Mouse (Mus musculus) CD4-positive, CD25-positive, alpha-beta regulatory T cell, adult 4 months (primary cell): ENCODE measurements at regions not wholly inside any gene's neighbourhood (a gene's known extent, or its start where the extent isn't known, plus 50 kb on each side); places are given as distances from the start of the nearest gene placed in this dataset.
A peak's percentile ranks its signal among the peaks of the same experiment; 100 is the strongest.

Experiments used
- ATAC-seq: one replicate; pipeline ENCODE4 v1.8.0; 2017

DNA sequence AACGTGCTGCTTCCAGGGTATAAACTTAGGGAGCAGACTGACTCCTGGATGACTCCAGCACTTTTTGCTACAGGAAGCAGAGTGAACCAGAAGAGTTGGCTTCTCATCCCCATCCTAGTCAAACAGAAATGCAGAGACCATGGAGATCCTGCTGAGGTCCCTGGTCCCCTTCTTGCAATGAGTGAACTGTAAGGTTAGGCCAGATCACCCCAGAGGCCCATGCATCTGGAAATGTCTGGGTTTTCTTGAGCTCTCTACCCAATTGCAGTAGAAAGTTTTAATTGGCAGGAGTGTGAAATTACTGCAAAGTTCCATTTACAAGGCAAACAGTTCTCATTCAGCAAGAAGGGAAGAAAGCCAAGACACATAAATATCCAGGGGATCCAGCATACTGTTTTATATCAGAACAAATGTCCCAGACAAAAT, 101.8 kb downstream of the Kctd12 start:
- ATAC-seq: no peak

GRCm38 (mm10) chr14:102878572-102878971, 103.9 kb downstream of the Kctd12 start:
- no peak for ATAC-seq

- ATAC-seq: no peak
Observed at GRCm38 (mm10) chr14:102868160-102868559, 114.3 kb downstream of the Kctd12 start.

- ATAC-seq: no peak
Observed at GRCm38 (mm10) chr14:102867697-102868096, 114.7 kb downstream of the Kctd12 start.

DNA sequence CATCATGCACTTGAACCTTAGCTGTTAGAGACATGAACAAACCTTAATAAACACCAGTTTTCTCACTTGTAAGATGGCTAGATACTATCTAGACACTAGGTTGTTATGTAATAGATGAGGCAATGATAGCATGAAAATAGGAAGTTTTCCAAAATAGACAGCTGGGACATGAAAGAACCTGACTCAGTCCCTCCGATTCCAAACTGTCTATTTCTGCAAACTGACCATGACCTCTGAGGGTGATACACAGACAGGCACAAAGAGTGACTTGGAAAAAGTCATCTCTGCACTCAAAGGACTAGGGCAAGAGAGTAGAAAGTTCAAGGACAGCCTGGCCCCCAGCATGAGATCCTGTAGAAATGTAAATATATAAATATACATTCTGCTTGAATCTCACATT, 115.9 kb downstream of the Kctd12 start:
- no peak for ATAC-seq

DNA sequence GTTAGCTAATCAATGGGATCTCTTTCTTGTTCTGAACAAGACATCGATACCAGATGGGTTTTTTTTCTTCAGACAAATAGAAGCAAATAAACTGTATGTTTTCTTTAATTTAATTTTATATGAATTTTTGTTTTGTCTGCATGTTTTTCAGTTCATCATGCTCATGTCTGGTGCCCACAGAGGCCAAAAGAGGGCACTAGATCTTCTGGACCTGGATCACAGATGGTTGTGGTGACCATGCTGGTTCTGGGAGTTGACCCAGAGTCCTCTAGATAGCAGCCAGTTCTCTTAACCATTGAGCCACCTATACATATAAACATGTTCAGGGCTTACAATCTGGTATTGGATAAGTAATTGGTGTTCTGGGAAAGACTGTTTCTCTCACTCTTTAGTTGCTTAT, 120.7 kb downstream of the Kctd12 start:
- ATAC-seq: no peak

DNA sequence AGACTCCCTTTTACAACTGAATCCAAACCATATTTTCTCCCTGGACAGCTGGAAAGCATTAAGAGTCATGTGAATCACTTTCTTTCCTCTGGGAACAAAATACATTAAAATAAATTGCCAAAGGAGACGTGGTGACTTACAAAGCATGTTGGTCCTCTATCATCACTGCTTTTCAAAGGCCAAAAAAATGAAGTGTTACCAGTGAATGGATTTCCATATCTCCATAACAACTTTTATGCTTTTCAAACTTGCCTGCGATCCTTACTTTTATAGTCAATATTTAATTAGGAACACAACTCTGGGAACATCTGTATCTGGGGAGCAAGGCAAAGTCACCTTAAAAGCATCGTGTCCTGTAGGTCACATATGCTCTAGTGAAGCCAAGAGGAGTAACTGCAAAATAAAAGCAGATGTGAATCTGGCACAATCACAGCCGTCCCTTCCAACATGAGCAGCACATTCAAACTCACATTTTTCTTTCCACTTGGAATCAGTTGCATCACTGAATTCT, 123.0 kb downstream of the Kctd12 start:
- no peak for ATAC-seq

DNA sequence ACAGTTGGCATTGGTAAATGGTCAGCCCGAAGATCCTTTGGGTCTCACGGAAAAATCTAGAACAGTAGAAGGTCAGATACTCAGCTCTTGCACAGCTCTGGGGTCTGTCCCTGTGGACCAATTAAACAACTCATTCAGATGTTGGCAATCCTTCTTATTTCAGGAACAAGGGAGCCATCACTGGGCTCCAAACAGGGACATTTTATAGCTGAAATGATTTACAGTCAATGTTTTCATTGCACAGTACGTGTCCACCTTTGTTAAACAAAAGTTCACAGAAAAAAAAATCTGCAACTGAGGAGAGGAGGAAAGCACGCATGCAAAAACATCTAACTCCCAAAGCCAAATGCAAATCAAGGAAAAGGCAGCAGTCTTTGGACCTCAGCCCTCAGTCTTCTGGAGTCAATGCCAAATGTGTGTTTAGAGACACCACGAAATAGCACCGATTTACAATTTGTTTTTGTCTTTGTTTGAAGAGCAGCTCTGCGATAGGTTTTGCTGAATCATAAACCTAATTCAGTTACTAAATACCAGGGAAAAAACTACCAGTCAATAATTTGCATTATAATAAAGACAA, 127.1 kb downstream of the Kctd12 start:
- no peak for ATAC-seq

DNA sequence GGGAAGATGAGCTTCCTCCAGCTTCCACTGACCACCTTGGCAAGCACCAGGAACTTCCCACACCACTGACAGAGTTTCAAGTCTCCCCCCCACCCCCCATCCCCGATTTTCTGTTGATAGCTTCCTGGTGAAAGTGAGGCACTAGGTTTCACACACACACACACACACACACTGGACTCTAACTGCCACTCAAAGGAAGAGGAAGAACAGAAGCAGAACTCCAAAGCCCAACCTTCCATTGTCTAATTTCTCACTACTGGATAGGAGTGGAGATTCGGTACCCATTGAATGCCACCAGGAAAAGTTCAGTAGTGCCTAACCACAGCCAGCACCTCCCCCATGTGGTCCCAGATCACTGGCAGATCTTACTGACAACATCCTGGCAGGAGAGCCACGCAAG, 138.7 kb downstream of the Kctd12 start:
- no peak for ATAC-seq

DNA sequence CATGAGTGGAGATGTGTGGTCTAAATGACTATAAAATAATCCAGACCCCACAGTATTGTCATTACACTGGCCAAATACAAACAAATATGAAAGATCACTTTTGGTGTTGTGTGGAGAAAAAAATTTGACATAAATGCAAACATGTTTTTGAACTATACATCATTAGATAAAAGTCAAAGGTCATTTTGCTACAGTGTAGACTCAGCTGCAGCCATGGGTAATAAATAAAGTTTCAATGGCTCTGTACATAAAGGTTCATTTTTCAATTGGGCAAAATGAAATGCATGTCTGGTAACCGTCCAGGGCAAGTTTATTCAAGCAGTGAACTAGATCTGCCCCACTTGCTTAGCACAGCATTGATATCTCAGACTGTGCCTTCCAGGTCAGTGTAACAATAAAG, 144.8 kb downstream of the Kctd12 start:
- ATAC-seq: no peak

GRCm38 (mm10) chr14:102835118-102835769, 147.2 kb downstream of the Kctd12 start:
- ATAC-seq: no peak

DNA sequence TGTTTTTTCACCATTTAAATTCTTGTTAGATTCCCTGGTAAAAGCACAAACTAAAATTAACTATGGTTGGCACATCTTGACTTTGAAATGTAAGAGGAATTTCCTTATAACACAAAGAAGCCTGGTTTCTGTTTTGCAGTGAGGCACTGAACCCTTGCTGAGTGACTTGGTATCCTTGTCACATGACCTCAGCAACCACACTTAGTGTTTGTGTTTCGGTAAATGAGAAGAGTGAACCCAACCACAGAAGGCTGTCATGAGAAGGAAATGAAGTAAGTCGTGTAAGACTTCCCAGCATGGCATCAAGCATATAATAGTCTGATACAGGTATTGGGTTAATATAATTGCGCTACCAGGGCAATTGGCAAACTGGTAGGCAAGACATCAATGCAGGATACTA, 154.0 kb downstream of the Kctd12 start:
- ATAC-seq: no peak

- ATAC-seq: no peak
Observed at GRCm38 (mm10) chr14:102827756-102828384, 154.6 kb downstream of the Kctd12 start.

GRCm38 (mm10) chr14:102825525-102825924, 156.9 kb downstream of the Kctd12 start:
- no peak for ATAC-seq

- ATAC-seq: no peak
Observed at GRCm38 (mm10) chr14:102820663-102821062, 161.8 kb downstream of the Kctd12 start.

GRCm38 (mm10) chr14:102811678-102812081, 170.8 kb downstream of the Kctd12 start:
- no peak for ATAC-seq

DNA sequence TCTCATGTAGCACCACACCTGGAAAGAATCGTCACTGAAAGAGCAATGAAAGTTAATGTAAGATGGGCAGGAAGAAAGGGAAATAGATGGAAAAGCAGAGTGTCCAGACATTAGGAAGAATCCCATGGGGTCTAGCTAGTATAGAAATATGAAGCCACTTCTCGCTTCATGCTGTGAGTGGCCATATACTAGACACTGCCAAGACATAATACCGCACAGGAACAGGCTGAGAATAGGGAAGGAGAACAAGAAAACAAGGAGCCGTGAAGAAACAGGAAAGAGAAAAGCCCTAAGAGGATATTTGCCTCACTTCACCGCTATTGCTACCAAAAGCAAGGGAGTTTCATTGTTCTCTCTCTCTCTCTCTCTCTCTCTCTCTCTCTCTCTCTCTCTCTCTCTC, 171.4 kb downstream of the Kctd12 start:
- no peak for ATAC-seq

DNA sequence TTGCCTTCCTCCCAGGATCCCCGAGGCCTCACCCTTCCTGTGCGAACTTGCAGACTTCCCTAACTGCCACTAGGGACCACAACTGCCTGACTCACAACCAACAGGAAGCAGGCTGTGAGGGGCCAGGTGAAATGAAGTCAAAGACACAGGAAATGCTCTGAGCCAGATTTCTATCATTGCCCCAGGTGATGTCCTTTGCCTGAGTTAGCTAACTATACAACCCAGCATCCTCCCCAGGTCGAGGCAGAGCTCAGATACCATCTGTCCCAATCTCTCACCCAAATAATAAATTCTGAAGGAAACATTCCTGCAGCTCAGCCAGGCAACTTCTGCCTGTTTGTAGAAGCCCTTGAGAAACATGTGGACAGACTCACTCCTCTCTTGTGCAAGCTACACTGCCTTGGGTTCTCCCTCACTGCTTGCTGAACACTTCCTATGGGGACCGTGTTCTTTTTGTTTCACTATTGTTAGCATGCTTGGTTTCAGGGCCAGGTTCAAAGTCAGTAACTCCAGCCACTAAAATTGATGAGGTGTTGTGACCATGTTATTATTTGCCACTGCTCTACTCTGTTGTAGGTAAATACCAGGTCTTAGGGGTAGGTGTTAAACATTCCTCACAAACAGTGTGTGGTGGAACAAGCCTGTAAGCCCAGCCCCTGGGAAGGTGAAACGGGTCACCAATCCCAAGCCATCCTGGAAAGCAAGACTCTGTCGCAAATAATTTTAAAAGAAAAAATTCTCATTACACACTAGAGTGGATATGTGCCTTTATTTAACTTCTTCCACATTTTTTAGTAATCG, 172.1 kb downstream of the Kctd12 start:
- peak; percentile 76 for ATAC-seq

DNA sequence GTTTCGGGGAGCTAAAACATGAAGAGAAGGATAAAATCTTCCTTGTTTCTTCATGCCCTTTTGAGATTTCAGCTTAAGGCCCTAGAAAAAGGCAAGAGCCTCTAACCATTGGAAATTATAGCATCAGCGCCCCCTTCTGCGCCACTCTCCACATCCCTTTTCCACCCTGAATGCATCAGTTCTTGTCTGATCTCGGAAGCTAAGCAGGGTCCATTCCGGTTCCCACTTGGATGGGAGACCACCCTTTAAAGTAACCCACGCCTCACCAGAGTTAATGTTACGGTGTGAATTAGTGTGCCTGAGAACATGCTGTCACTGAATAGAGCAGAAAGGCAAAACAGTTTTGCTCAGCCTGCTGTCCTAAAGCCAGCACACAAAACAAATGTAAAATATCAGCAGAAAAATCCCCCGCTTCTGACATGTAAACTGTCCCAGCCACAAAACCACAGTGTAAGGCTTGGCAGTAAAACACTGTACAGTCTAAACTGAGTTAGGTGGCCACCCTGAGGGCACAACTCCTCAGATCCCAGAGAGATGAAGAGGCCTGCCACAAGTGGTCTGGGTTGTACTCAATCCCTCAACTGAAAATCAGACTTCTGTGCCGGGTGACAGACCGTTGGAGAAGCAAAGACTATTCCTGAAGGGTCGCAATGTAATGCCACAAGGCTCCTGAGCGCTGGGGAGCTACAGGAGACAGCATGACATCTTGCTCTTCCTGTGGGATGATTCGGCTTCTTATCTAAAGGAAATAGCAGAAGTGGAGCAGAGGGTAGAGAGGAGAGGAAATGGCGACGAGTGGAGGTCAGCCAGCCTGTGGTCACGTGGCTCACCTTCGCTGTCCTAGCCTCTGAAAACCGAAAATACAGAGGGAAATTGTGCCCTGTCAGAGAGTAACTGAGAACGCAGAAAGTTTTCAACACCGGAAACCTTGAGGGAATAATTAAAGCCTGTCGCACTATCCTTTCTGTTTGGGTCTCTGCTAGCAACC, 176.2 kb downstream of the Kctd12 start:
- ATAC-seq: peak; percentile 50

DNA sequence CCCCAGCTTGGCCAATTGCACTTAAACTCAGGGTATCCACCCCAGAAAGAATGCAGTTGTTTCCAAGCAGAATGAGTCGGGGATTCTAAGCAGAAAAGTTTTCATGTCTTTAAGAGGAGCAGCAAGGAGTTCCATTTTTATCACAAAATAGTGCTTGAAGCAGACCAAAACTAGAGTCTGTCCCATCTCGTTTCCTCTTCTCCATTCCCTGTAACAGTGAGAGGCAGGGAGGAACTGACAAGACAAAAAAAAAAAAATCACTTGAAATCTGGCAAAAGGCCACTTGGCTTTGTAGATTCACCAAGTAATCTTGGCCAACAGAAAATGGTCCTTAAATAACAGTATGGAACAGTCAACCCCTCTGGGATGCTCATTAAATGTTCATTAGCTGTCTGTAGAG, 186.8 kb downstream of the Kctd12 start:
- ATAC-seq: no peak

DNA sequence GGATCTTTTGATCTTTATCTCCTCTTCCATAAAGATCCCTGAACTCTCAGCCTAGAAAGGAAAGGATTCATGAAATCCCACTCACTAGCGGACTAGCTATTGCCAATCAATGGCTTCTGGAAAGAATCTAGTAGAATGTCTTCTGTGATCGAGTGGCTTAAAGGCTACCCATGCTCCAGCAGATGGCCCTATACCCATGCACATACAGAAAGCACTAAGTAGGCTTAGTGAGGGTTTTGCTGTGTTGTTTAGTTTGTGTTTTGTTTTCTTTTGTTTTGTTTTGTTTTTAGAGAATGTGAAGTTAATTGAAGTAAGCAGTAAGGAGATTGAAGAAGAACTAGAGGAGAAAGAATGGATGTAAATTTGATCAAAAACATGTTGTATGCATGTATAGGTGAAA, 187.5 kb downstream of the Kctd12 start:
- ATAC-seq: no peak

DNA sequence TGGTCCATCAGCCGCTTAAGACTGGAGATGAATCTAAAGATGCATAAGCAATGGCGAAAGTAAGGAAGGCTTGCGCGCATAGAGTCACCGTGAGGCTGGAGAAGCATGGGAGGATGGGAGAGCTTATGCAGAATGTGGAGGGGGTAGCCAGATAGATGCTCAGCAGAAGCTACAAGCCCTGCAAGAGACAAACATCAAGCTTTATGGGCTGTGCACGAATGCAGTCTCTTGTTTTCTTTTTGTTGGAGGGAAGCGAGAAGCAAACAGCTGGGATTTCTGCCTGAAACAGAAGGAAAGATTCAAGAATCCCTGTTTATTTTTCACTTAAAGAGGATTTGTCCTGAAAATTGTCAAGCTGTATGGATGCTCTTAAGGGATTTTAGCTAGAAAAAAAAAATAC, 188.7 kb downstream of the Kctd12 start:
- no peak for ATAC-seq
